Mouse (Mus musculus): ENCODE data around the gene Vmn1r204. TPM values are rescaled to one million over a fixed set of nuclear protein-coding genes. Genes with fewer than 3 reads are reported as not detected.
"Not testable (repeated sequence)": the region's sequence is repeated elsewhere in the genome, so short reads cannot be mapped to it uniquely, and the experiment has no call there.

Vmn1r204 gene
- polyA plus RNA-seq (2012) = not detected in 2 replicates

GRCm38 (mm10) chr13:22552898-22553297, at the start of gene Vmn1r204:
Vmn1r204 (plus strand) TSS chr13:22553198.
- not testable (repeated sequence) for H3K27me3 ChIP-seq (ENCODE audit: control insufficient read depth); H3K4me1 ChIP-seq (ENCODE audit: control insufficient read depth); H3K4me3 ChIP-seq (replicated peaks); H3K9me3 ChIP-seq (ENCODE audit: control insufficient read depth, low read length); H3K36me3 ChIP-seq (ENCODE audit: control insufficient read depth)

- Histone ChIP-seq H3K4me1 (ENCODE audit: control insufficient read depth) (no peaks in the 10 kb centered on the region), H3K36me3 (ENCODE audit: control insufficient read depth) (no peaks in the 10 kb centered on the region)
- no peak for TF ChIP-seq GATA1 (IDR thresholded peaks at IDR 0.05; ENCODE audit: low read length)
- no peak for TF ChIP-seq TAL1 (IDR thresholded peaks at IDR 0.05; ENCODE audit: low read length)
These were observed 47.7 kb upstream of the Vmn1r204 start, which contains the start of gene Vmn1r202 for GRCm38 (mm10) chr13:22505281-22505680. Vmn1r202 (minus strand) TSS chr13:22505381.

GRCm38 (mm10) chr13:22517814-22518213, 35.2 kb upstream of the Vmn1r204 start, which contains the start of gene Vmn1r203:
Vmn1r203 (plus strand) TSS chr13:22518114.
- H3K27me3 ChIP-seq (ENCODE audit: control insufficient read depth) = no peaks in the 10 kb centered on the region
- no peaks in the 10 kb centered on the region for H3K9me3 ChIP-seq (ENCODE audit: control insufficient read depth, low read length)
- H3K36me3 ChIP-seq (ENCODE audit: control insufficient read depth) = no peaks in the 10 kb centered on the region
- no peaks in the 10 kb centered on the region for H3K4me1 ChIP-seq (ENCODE audit: control insufficient read depth)
- H3K4me3 ChIP-seq (replicated peaks) = no peak within 1 kb of the TSS
- TF ChIP-seq TAL1 (IDR thresholded peaks at IDR 0.05; ENCODE audit: low read length) (no peak), GATA1 (IDR thresholded peaks at IDR 0.05; ENCODE audit: low read length) (no peak)

More at GRCm38 (mm10) chr13:22505281-22505680, 47.7 kb upstream of the Vmn1r204 start, which contains the start of gene Vmn1r202:
- Histone ChIP-seq H3K27me3 (ENCODE audit: control insufficient read depth) (no peaks in the 10 kb centered on the region), H3K9me3 (ENCODE audit: control insufficient read depth, low read length) (no peaks in the 10 kb centered on the region), H3K4me3 (replicated peaks) (no peak within 1 kb of the TSS)

- H3K36me3 ChIP-seq (ENCODE audit: control insufficient read depth); H3K4me3 ChIP-seq (replicated peaks); H3K4me1 ChIP-seq (ENCODE audit: control insufficient read depth); H3K9me3 ChIP-seq (ENCODE audit: control insufficient read depth, low read length); H3K27me3 ChIP-seq (ENCODE audit: control insufficient read depth): not testable (repeated sequence)
These were observed 21.9 kb downstream of the Vmn1r204 start for GRCm38 (mm10) chr13:22574911-22575310.

- not testable (repeated sequence) for H3K27me3 ChIP-seq (ENCODE audit: control insufficient read depth); H3K9me3 ChIP-seq (ENCODE audit: control insufficient read depth, low read length); H3K4me3 ChIP-seq (replicated peaks); H3K36me3 ChIP-seq (ENCODE audit: control insufficient read depth); H3K4me1 ChIP-seq (ENCODE audit: control insufficient read depth)
These were observed 30.3 kb downstream of the Vmn1r204 start for GRCm38 (mm10) chr13:22583336-22583735.

GRCm38 (mm10) chr13:22592900-22593299, 39.9 kb downstream of the Vmn1r204 start, which contains the start of gene Vmn1r205:
Vmn1r205 (minus strand) TSS chr13:22593000.
- no peak for TF ChIP-seq GATA1 (IDR thresholded peaks at IDR 0.05; ENCODE audit: low read length)
- no peak for TF ChIP-seq TAL1 (IDR thresholded peaks at IDR 0.05; ENCODE audit: low read length)
- no peak within 1 kb of the TSS for H3K4me3 ChIP-seq (replicated peaks)
- no peaks in the 10 kb centered on the region for H3K9me3 ChIP-seq (ENCODE audit: control insufficient read depth, low read length)
- no peaks in the 10 kb centered on the region for H3K36me3 ChIP-seq (ENCODE audit: control insufficient read depth)
- no peaks in the 10 kb centered on the region for H3K27me3 ChIP-seq (ENCODE audit: control insufficient read depth)
- H3K4me1 ChIP-seq (ENCODE audit: control insufficient read depth) = no peaks in the 10 kb centered on the region

Other genes with a start within 250 kb of the Vmn1r204 start
- not detected in 2 replicates for gene Vmn1r197, start 228.6 kb upstream of the Vmn1r204 start, polyA plus RNA-seq (2012)
- gene Vmn1r198, start 202.8 kb upstream of the Vmn1r204 start, polyA plus RNA-seq (2012) = 0.01 TPM in 1 of 2 replicates, not detected in the other
- not detected in 2 replicates for gene Vmn1r199, start 173.4 kb upstream of the Vmn1r204 start, polyA plus RNA-seq (2012)
- not detected in 2 replicates for gene Vmn1r200, start 162.8 kb upstream of the Vmn1r204 start, polyA plus RNA-seq (2012)
- not detected in 2 replicates for gene Vmn1r201, start 81.3 kb upstream of the Vmn1r204 start, polyA plus RNA-seq (2012)
- gene Vmn1r202, start 47.8 kb upstream of the Vmn1r204 start, polyA plus RNA-seq (2012) = not detected in 2 replicates
- gene Vmn1r203, start 35.1 kb upstream of the Vmn1r204 start, polyA plus RNA-seq (2012) = not detected in 2 replicates
- not detected in 2 replicates for gene Vmn1r205, start 39.8 kb downstream of the Vmn1r204 start, polyA plus RNA-seq (2012)
- gene Vmn1r206, start 71.1 kb downstream of the Vmn1r204 start, polyA plus RNA-seq (2012) = not detected in 2 replicates
- not detected in 2 replicates for gene Vmn1r207-ps, start 176.4 kb downstream of the Vmn1r204 start, polyA plus RNA-seq (2012)
- gene Vmn1r208, start 224.2 kb downstream of the Vmn1r204 start, polyA plus RNA-seq (2012) = 0.01 TPM in 1 of 2 replicates, not detected in the other

All from erythroblast, embryonic 14.5 days (primary cell).